Mouse (Mus musculus) ZHBTc4 (cell line): ENCODE results near the gene Ldlrad3.

Source experiments
- DNase-seq: peaks from one replicate; pipeline ENCODE4 v3.0.0-alpha.2; 2011; ENCODE audit warnings: low read depth, low spot score

Ldlrad3 gene

GRCm38 (mm10) chr2:102185951-102186561, at the start of gene Ldlrad3:
Gene Ldlrad3 (minus strand): TSS chr2:102186385.
- peak; percentile 91 for DNase-seq

GRCm38 (mm10) chr2:102231470-102231869, 45.3 kb upstream of the Ldlrad3 start:
- DNase-seq, result peak; percentile 76

- DNase-seq, result no peak
These were observed 42.9 kb upstream of the Ldlrad3 start for GRCm38 (mm10) chr2:102229126-102229525.

GRCm38 (mm10) chr2:102228331-102228730, 42.1 kb upstream of the Ldlrad3 start:
- no peak for DNase-seq

- no peak for DNase-seq
These were observed 41.7 kb upstream of the Ldlrad3 start for GRCm38 (mm10) chr2:102227839-102228238.

- DNase-seq, result no peak
These were observed 40.1 kb upstream of the Ldlrad3 start for GRCm38 (mm10) chr2:102226274-102226673.

- DNase-seq, result no peak
These were observed 37.4 kb upstream of the Ldlrad3 start for GRCm38 (mm10) chr2:102223355-102224128.

- DNase-seq, result peak; percentile 36
These were observed 36.6 kb upstream of the Ldlrad3 start for GRCm38 (mm10) chr2:102222749-102223148.

GRCm38 (mm10) chr2:102216817-102217216, 30.6 kb upstream of the Ldlrad3 start:
- no peak for DNase-seq

GRCm38 (mm10) chr2:102212096-102212495, 25.9 kb upstream of the Ldlrad3 start:
- DNase-seq, result no peak

GRCm38 (mm10) chr2:102205672-102206399, 19.7 kb upstream of the Ldlrad3 start:
- no peak for DNase-seq

- DNase-seq, result no peak
These were observed 17.3 kb upstream of the Ldlrad3 start for GRCm38 (mm10) chr2:102203478-102203877.

GRCm38 (mm10) chr2:102202211-102202770, 16.1 kb upstream of the Ldlrad3 start:
- DNase-seq, result no peak

GRCm38 (mm10) chr2:102201198-102201948, 15.2 kb upstream of the Ldlrad3 start:
- no peak for DNase-seq

- DNase-seq, result no peak
These were observed 11.1 kb upstream of the Ldlrad3 start for GRCm38 (mm10) chr2:102197332-102197731.

- DNase-seq, result no peak
These were observed 10.5 kb upstream of the Ldlrad3 start for GRCm38 (mm10) chr2:102196709-102197108.

GRCm38 (mm10) chr2:102195494-102195893, 9.3 kb upstream of the Ldlrad3 start:
- no peak for DNase-seq

GRCm38 (mm10) chr2:102194247-102194646, 8.1 kb upstream of the Ldlrad3 start:
- no peak for DNase-seq

GRCm38 (mm10) chr2:102192943-102193820, 7.0 kb upstream of the Ldlrad3 start:
- DNase-seq, result no peak

GRCm38 (mm10) chr2:102191736-102192135, 5.6 kb upstream of the Ldlrad3 start:
- no peak for DNase-seq
